Mouse (Mus musculus) cerebellum, adult 8-10 months (tissue): ENCODE data around the gene 4933427D14Rik.
"Not testable (repeated sequence)": the region's sequence is repeated elsewhere in the genome, so short reads cannot be mapped to it uniquely, and the experiment has no call there.

ENCODE experiments used
- DNase-seq: peaks from one replicate; pipeline ENCODE4 v3.0.0; 2022

Gene 4933427D14Rik

GRCm38 (mm10) chr11:72196506-72196905 is 10.8 kb downstream of the 4933427D14Rik start:
- no peak for DNase-seq

GRCm38 (mm10) chr11:72194259-72194658 is 13.0 kb downstream of the 4933427D14Rik start:
- DNase-seq = no peak

GRCm38 (mm10) chr11:72190857-72191256 is 16.4 kb downstream of the 4933427D14Rik start:
- no peak for DNase-seq

- DNase-seq = no peak
Observed at GRCm38 (mm10) chr11:72184252-72184651, 23.0 kb downstream of the 4933427D14Rik start.

- DNase-seq = no peak
Observed at GRCm38 (mm10) chr11:72181136-72181535, 26.1 kb downstream of the 4933427D14Rik start.

- no peak for DNase-seq
Observed at GRCm38 (mm10) chr11:72180556-72180955, 26.7 kb downstream of the 4933427D14Rik start.

GRCm38 (mm10) chr11:72176553-72176952 is 30.7 kb downstream of the 4933427D14Rik start:
- no peak for DNase-seq

GRCm38 (mm10) chr11:72175966-72176365 is 31.3 kb downstream of the 4933427D14Rik start:
- DNase-seq = no peak

- no peak for DNase-seq
Observed at GRCm38 (mm10) chr11:72174721-72175120, 32.5 kb downstream of the 4933427D14Rik start.

GRCm38 (mm10) chr11:72173506-72173905 is 33.8 kb downstream of the 4933427D14Rik start:
- DNase-seq = no peak

- not testable (repeated sequence) for DNase-seq
Observed at GRCm38 (mm10) chr11:72171906-72172305, 35.4 kb downstream of the 4933427D14Rik start.

GRCm38 (mm10) chr11:72169871-72170270 is 37.4 kb downstream of the 4933427D14Rik start:
- no peak for DNase-seq

- DNase-seq = no peak
Observed at GRCm38 (mm10) chr11:72163198-72163597, 44.1 kb downstream of the 4933427D14Rik start.

GRCm38 (mm10) chr11:72156624-72157023 is 50.6 kb downstream of the 4933427D14Rik start:
- DNase-seq = no peak

GRCm38 (mm10) chr11:72155981-72156428 is 51.3 kb downstream of the 4933427D14Rik start:
- DNase-seq = no peak

- no peak for DNase-seq
Observed at GRCm38 (mm10) chr11:72155186-72155980, 51.9 kb downstream of the 4933427D14Rik start.

GRCm38 (mm10) chr11:72153122-72153862 is 54.0 kb downstream of the 4933427D14Rik start:
- no peak for DNase-seq

- DNase-seq = no peak
Observed at GRCm38 (mm10) chr11:72151120-72151519, 56.1 kb downstream of the 4933427D14Rik start.

GRCm38 (mm10) chr11:72147910-72148309 is 59.3 kb downstream of the 4933427D14Rik start:
- DNase-seq = no peak

- no peak for DNase-seq
Observed at GRCm38 (mm10) chr11:72145877-72146248, 61.4 kb downstream of the 4933427D14Rik start.

- DNase-seq = peak; percentile 75
Observed at GRCm38 (mm10) chr11:72145182-72145876, 61.9 kb downstream of the 4933427D14Rik start.

GRCm38 (mm10) chr11:72142889-72143288 is 64.4 kb downstream of the 4933427D14Rik start:
- DNase-seq = no peak

GRCm38 (mm10) chr11:72140198-72140597 is 67.1 kb downstream of the 4933427D14Rik start:
- DNase-seq = no peak
